Mouse (Mus musculus) c-Kit-negative CD71-positive TER-119-positive erythroid progenitor cells, embryonic 14.5 days (primary cell): ENCODE measurements around the gene Zic2.
"Not testable (repeated sequence)": the region's sequence is repeated elsewhere in the genome, so short reads cannot be mapped to it uniquely, and the experiment has no call there.

ENCODE experiments used
- DNase-seq: peaks from one replicate; pipeline ENCODE4 v3.0.0-alpha.2; 2013; ENCODE audit warnings: low read depth, low spot score

Zic2 gene

GRCm38 (mm10) chr14:122461966-122462365 is 13.3 kb upstream of the Zic2 start:
- no peak for DNase-seq

GRCm38 (mm10) chr14:122462689-122463079 is 12.6 kb upstream of the Zic2 start:
- no peak for DNase-seq

GRCm38 (mm10) chr14:122463080-122463691 is 12.0 kb upstream of the Zic2 start:
- no peak for DNase-seq

- not testable (repeated sequence) for DNase-seq
Measured at GRCm38 (mm10) chr14:122463734-122464341, 11.4 kb upstream of the Zic2 start.

- no peak for DNase-seq
Measured at GRCm38 (mm10) chr14:122464351-122464762, 10.9 kb upstream of the Zic2 start.

GRCm38 (mm10) chr14:122464763-122465741 is 10.2 kb upstream of the Zic2 start, which contains the start of gene Zic5:
Zic5 (minus strand) TSS chr14:122465677.
- no peak for DNase-seq

- DNase-seq: no peak
Measured at GRCm38 (mm10) chr14:122465931-122466490, 9.2 kb upstream of the Zic2 start.

GRCm38 (mm10) chr14:122466756-122467362 is 8.4 kb upstream of the Zic2 start:
- no peak for DNase-seq

GRCm38 (mm10) chr14:122467926-122468841 is 7.1 kb upstream of the Zic2 start:
- no peak for DNase-seq

GRCm38 (mm10) chr14:122468971-122469755 is 6.1 kb upstream of the Zic2 start:
- no peak for DNase-seq

GRCm38 (mm10) chr14:122471449-122472085 is 3.7 kb upstream of the Zic2 start:
- DNase-seq: no peak

GRCm38 (mm10) chr14:122472161-122472560 is 3.1 kb upstream of the Zic2 start:
- DNase-seq: no peak

GRCm38 (mm10) chr14:122472647-122473046 is 2.6 kb upstream of the Zic2 start:
- no peak for DNase-seq

GRCm38 (mm10) chr14:122473211-122473751 is 2.0 kb upstream of the Zic2 start:
- DNase-seq: no peak

- DNase-seq: no peak
Measured at GRCm38 (mm10) chr14:122474041-122474890, 969 bp upstream of the Zic2 start.

- no peak for DNase-seq
Measured at GRCm38 (mm10) chr14:122475557-122476040, 364 bp downstream of the Zic2 start.

- DNase-seq: no peak
Measured at GRCm38 (mm10) chr14:122476041-122476821, 996 bp downstream of the Zic2 start.
